Mouse (Mus musculus) midbrain, embryonic 14.5 days (tissue): Measurements from ENCODE around the gene Kcnj12. TPM values are rescaled to one million over a fixed set of nuclear protein-coding genes. Genes with fewer than 3 reads are reported as not detected.

Experiments
- ATAC-seq: fragments of 200-750 bp; cut with Nextera tagmentation; 2 replicates; pipeline ENCODE4 v1.8.0; 2017; ENCODE audit warnings: moderate number of reproducible peaks, moderate library complexity; ENCODE audit not compliant: low FRiP score, low TSS enrichment
- DNase-seq: peaks from one replicate; pipeline ENCODE4 v3.0.0-alpha.2; 2015
- H3K27ac ChIP-seq: fragments of 300-500 bp; sonication (generic); replicated peaks from 2 replicates; pipeline ENCODE4 v1.5.1; 2014; ENCODE audit warnings: mild to moderate bottlenecking, low read depth, low read length, moderate library complexity
- H3K27me3 ChIP-seq: fragments of 300-500 bp; sonication (generic); 2 replicates; pipeline ENCODE4 v1.6.1; 2014; ENCODE audit warnings: low read length, control low read depth, mixed read lengths; ENCODE audit not compliant: control insufficient read depth, insufficient read depth
- H3K36me3 ChIP-seq: fragments of 300-500 bp; sonication (generic); 2 replicates; pipeline ENCODE4 v1.6.1; 2014; ENCODE audit warnings: low read length, control low read depth; ENCODE audit not compliant: control insufficient read depth, insufficient read depth
- H3K4me1 ChIP-seq: fragments of 300-500 bp; sonication (generic); 2 replicates; pipeline ENCODE4 v1.6.1; 2014; ENCODE audit warnings: mild to moderate bottlenecking, antibody characterized with exemption, low read length, control low read depth; ENCODE audit not compliant: control insufficient read depth, insufficient read depth
- H3K4me2 ChIP-seq: fragments of 300-500 bp; sonication (generic); 2 replicates; pipeline ENCODE4 v1.6.1; 2014; ENCODE audit warnings: mild to moderate bottlenecking, low read length, moderate library complexity
- H3K4me3 ChIP-seq: fragments of 300-500 bp; sonication (generic); replicated peaks from 2 replicates; pipeline ENCODE4 v1.5.1; 2014; ENCODE audit warnings: low read depth, low read length
- H3K9ac ChIP-seq: fragments of 300-500 bp; sonication (generic); replicated peaks from 2 replicates; pipeline ENCODE4 v1.6.1; 2014; ENCODE audit warnings: mild to moderate bottlenecking, low read length, moderate library complexity
- H3K9me3 ChIP-seq: fragments of 300-500 bp; sonication (generic); 2 replicates; pipeline ENCODE4 v1.6.1; 2016; ENCODE audit warnings: low read length, control low read depth, mixed read lengths; ENCODE audit not compliant: control insufficient read depth
- WGBS: fragments of 180-500 bp; shearing (Covaris S2); extraction: QIAGEN DNeasy Blood & Tissue Kit; methylation state at CpG from one replicate; pipeline ENCODE4 v1.1.7; 2014; 5-methylcytosine and 5-hydroxymethylcytosine counted together
- polyA plus RNA-seq: library from polyadenylated mRNA; unstranded; fragments of >200 nt; fragmentation: Nextera tagmentation; extraction: Ambion mirVana; gene quantifications from 2 replicates; pipeline ENCODE4 v1.2.1, GENCODE M21; 2014

Kcnj12 gene
- polyA plus RNA-seq, 1 experiment from 2014 or later, result 2.9 TPM

GRCm38 (mm10) chr11:61029116-61029740 is 6.9 kb downstream of the Kcnj12 start:
- Histone ChIP-seq H3K4me1 (no peaks in the 10 kb centered on the region), H3K27me3 (peaks cover 2% of the 10 kb centered on the region; the same call in 1 of the 2 replicates), H3K36me3 (no peaks in the 10 kb centered on the region), H3K4me3 (no peak overlapping the region), H3K4me2 (no peak overlapping the region), H3K9ac (no peak overlapping the region), H3K27ac (no peak overlapping the region), H3K9me3 (no peaks in the 10 kb centered on the region)
- WGBS, result 67% methylated on average over 4 of the region's 4 CpGs
- ATAC-seq (no peak), DNase-seq (no peak)

- Histone ChIP-seq H3K9me3 (no peaks in the 10 kb centered on the region), H3K36me3 (no peaks in the 10 kb centered on the region), H3K9ac (no peak overlapping the region), H3K4me2 (no peak overlapping the region), H3K27me3 (no peaks in the 10 kb centered on the region), H3K4me1 (no peaks in the 10 kb centered on the region), H3K4me3 (no peak overlapping the region), H3K27ac (no peak overlapping the region)
- 90% methylated on average over 7 of the region's 7 CpGs for WGBS
- no peak for DNase-seq
- no peak for ATAC-seq
These were observed 7.7 kb downstream of the Kcnj12 start for GRCm38 (mm10) chr11:61029864-61030595.

GRCm38 (mm10) chr11:61031137-61031536 is 8.8 kb downstream of the Kcnj12 start:
- Histone ChIP-seq H3K9me3 (no peaks in the 10 kb centered on the region), H3K4me1 (no peaks in the 10 kb centered on the region), H3K4me2 (no peak overlapping the region), H3K36me3 (no peaks in the 10 kb centered on the region), H3K4me3 (no peak overlapping the region), H3K9ac (no peak overlapping the region), H3K27ac (no peak overlapping the region), H3K27me3 (no peaks in the 10 kb centered on the region)
- ATAC-seq (no peak), DNase-seq (no peak)
- WGBS, result 94% methylated on average over 7 of the region's 7 CpGs

- DNase-seq (no peak), ATAC-seq (no peak)
- Histone ChIP-seq H3K9me3 (no peaks in the 10 kb centered on the region), H3K4me2 (no peak overlapping the region), H3K9ac (no peak overlapping the region), H3K27me3 (no peaks in the 10 kb centered on the region), H3K36me3 (no peaks in the 10 kb centered on the region), H3K4me1 (no peaks in the 10 kb centered on the region), H3K27ac (no peak overlapping the region), H3K4me3 (no peak overlapping the region)
- 85% methylated on average over 5 of the region's 5 CpGs for WGBS
These were observed 9.5 kb downstream of the Kcnj12 start for GRCm38 (mm10) chr11:61031658-61032445.

GRCm38 (mm10) chr11:61032481-61032880 is 10.1 kb downstream of the Kcnj12 start:
- H3K4me3 ChIP-seq, result no peak overlapping the region
- H3K9me3 ChIP-seq, result no peaks in the 10 kb centered on the region
- no peak overlapping the region for H3K4me2 ChIP-seq
- H3K4me1 ChIP-seq, result no peaks in the 10 kb centered on the region
- ATAC-seq (no peak), DNase-seq (no peak)
- no peak overlapping the region for H3K9ac ChIP-seq
- H3K27me3 ChIP-seq, result no peaks in the 10 kb centered on the region
- WGBS, result 86% methylated on average over 7 of the region's 7 CpGs
- H3K36me3 ChIP-seq, result no peaks in the 10 kb centered on the region
- H3K27ac ChIP-seq, result no peak overlapping the region

- DNase-seq, result no peak
- H3K4me1 ChIP-seq, result no peaks in the 10 kb centered on the region
- H3K27ac ChIP-seq, result no peak overlapping the region
- ATAC-seq, result no peak
- H3K4me3 ChIP-seq, result no peak overlapping the region
- no peak overlapping the region for H3K4me2 ChIP-seq
- H3K36me3 ChIP-seq, result no peaks in the 10 kb centered on the region
- 85% methylated on average over 5 of the region's 5 CpGs for WGBS
- no peak overlapping the region for H3K9ac ChIP-seq
- H3K9me3 ChIP-seq, result no peaks in the 10 kb centered on the region
- no peaks in the 10 kb centered on the region for H3K27me3 ChIP-seq
These were observed 10.8 kb downstream of the Kcnj12 start for GRCm38 (mm10) chr11:61033160-61033559.

GRCm38 (mm10) chr11:61036639-61037038 is 14.3 kb downstream of the Kcnj12 start:
- DNase-seq (no peak), ATAC-seq (no peak)
- H3K27me3 ChIP-seq, result no peaks in the 10 kb centered on the region
- no peak overlapping the region for H3K27ac ChIP-seq
- H3K4me3 ChIP-seq, result no peak overlapping the region
- H3K4me2 ChIP-seq, result no peak overlapping the region
- no peaks in the 10 kb centered on the region for H3K9me3 ChIP-seq
- no peaks in the 10 kb centered on the region for H3K36me3 ChIP-seq
- H3K4me1 ChIP-seq, result no peaks in the 10 kb centered on the region
- 95% methylated on average over 9 of the region's 9 CpGs for WGBS
- H3K9ac ChIP-seq, result no peak overlapping the region

- Histone ChIP-seq H3K27me3 (no peaks in the 10 kb centered on the region), H3K36me3 (no peaks in the 10 kb centered on the region), H3K4me1 (peaks cover 7% of the 10 kb centered on the region; the same call in 1 of the 2 replicates), H3K9me3 (no peaks in the 10 kb centered on the region), H3K4me2 (no peak overlapping the region), H3K4me3 (no peak overlapping the region), H3K9ac (no peak overlapping the region), H3K27ac (no peak overlapping the region)
- DNase-seq (no peak), ATAC-seq (no peak)
- 74% methylated on average over 9 of the region's 9 CpGs for WGBS
These were observed 16.0 kb downstream of the Kcnj12 start for GRCm38 (mm10) chr11:61038277-61038782.
